In the genomic region with DNA sequence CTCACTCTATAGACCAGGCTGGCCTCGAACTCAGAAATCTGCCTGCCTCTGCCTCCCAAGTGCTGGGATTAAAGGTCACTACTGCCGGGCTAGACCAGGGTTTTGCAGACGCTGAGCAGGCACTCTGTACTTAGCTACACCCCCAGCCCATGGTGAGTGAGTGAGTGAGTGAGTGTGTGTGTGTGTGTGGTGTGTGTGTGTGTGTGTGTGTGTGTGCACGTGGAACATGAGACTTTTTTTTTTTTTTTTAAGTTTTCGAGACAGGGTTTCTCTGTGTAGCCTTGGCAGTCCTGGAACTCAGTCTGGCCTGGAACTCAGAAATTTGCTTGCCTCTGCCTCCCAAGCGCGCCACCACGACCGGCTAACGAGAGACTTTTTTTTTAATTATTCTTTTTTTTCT, we compare ENCODE assay signal across 9 mouse cellular contexts. TPM values are rescaled to one million over a fixed set of nuclear protein-coding genes. Genes with fewer than 3 reads are reported as not detected.
A peak's percentile ranks its signal among the peaks of the same experiment; 100 is the strongest.
DNase-seq lines count a peak whose midpoint lies in the region; ATAC-seq and TF ChIP-seq lines count a peak whose summit lies in the region.
"Had no signal": no experiment of that assay in that cellular context is flagged by ENCODE, and none has a peak within 500 bp of the region (broad histone marks: within the 10 kb centered on the region; RNA-seq: fewer than 3 reads in every experiment).

No protein-coding gene starts in this region.

- peaks cover 47% of the 10 kb centered on the region for H3K4me1 ChIP-seq in heart, embryonic 11.5 days (ENCODE audit: control insufficient read depth, insufficient read depth, low read length)
- H3K4me1 ChIP-seq in spleen, adult 2 months (ENCODE audit: control insufficient read depth, insufficient read depth, insufficient read length) = peaks cover 20% of the 10 kb centered on the region
- peaks cover 60% of the 10 kb centered on the region for H3K4me1 ChIP-seq in limb, embryonic 13.5 days
- H3K4me1 ChIP-seq in stomach, postnatal 0 days (replicated peaks; ENCODE audit: control insufficient read depth, insufficient read depth) = 0 out of 2 replicates have a peak, but pooled peaks cover 3% of the 10 kb centered on the region

- no peak for TF ChIP-seq EP300 in stomach, postnatal 0 days (optimal IDR thresholded peaks at IDR 0.05)

- H3K9me3 ChIP-seq in heart, embryonic 11.5 days (replicated peaks; ENCODE audit: control insufficient read depth, low read length) = no peaks in the 10 kb centered on the region
- H3K9me3 ChIP-seq in limb, embryonic 13.5 days = no peaks in the 10 kb centered on the region
- no peaks in the 10 kb centered on the region for H3K9me3 ChIP-seq in stomach, postnatal 0 days (ENCODE audit: control insufficient read depth, low read length)

- DNase-seq in heart, adult 9 months (ENCODE audit: low spot score in 2 of 2) = no peak
- DNase-seq in spleen, adult 2 months (ENCODE audit: low read depth in 1 of 2, low spot score in 2 of 2) = no peak
- no peak for DNase-seq in spleen, postnatal 10 days (ENCODE audit: low spot score in 2 of 2)
- DNase-seq in stomach, postnatal 0 days (ENCODE audit: low spot score) = no peak
- no peak for DNase-seq in MN1 (ENCODE audit: low spot score)
- DNase-seq in cerebellum, postnatal 10 days = no peak
- DNase-seq: cerebellum, adult 18-20 months had no signal

- H3K9ac ChIP-seq in heart, embryonic 11.5 days (ENCODE audit: low read depth, low read length) = peak overlapping the region; percentile 91
- H3K9ac ChIP-seq in limb, embryonic 13.5 days = peak overlapping the region; percentile 72; the same call in 1 of the 2 replicates
- peak overlapping the region; percentile 71; the same call in 1 of the 2 replicates for H3K9ac ChIP-seq in stomach, postnatal 0 days (ENCODE audit: low read length)

- TF ChIP-seq CTCF in spleen, adult 2 months (IDR thresholded peaks at IDR 0.05; ENCODE audit: extremely low read depth, insufficient read depth, insufficient read length, insufficient replicate concordance) = no peak
- no peak for TF ChIP-seq CTCF in stomach, postnatal 0 days (IDR thresholded peaks at IDR 0.05; ENCODE audit: low read depth)

- 76% methylated on average over 10 of the region's 10 CpGs for WGBS in heart, embryonic 11.5 days (ENCODE audit: insufficient replicate concordance)
- 40% methylated on average over 10 of the region's 10 CpGs for WGBS in spleen, adult 2 months
- WGBS in limb, embryonic 13.5 days = 79% methylated on average over 9 of the region's 10 CpGs
- WGBS in stomach, postnatal 0 days = 63% methylated on average over 10 of the region's 10 CpGs

- H3K4me2 ChIP-seq in heart, embryonic 11.5 days = peak overlapping the region; percentile 96
- peak overlapping the region; percentile 95 for H3K4me2 ChIP-seq in limb, embryonic 13.5 days (replicated peaks)
- H3K4me2 ChIP-seq in stomach, postnatal 0 days (replicated peaks; ENCODE audit: low read depth) = peak overlapping the region; percentile 95; the same call in 1 of the 2 replicates

- H3K27me3 ChIP-seq in heart, embryonic 11.5 days (ENCODE audit: control insufficient read depth, insufficient read depth, low read length) = no peaks in the 10 kb centered on the region
- no peaks in the 10 kb centered on the region for H3K27me3 ChIP-seq in spleen, adult 2 months (ENCODE audit: control insufficient read depth, insufficient read depth, low read length)
- H3K27me3 ChIP-seq in limb, embryonic 13.5 days = no peaks in the 10 kb centered on the region
- no peaks in the 10 kb centered on the region for H3K27me3 ChIP-seq in stomach, postnatal 0 days (ENCODE audit: control insufficient read depth, insufficient read depth, low read length)

- H3K36me3 ChIP-seq in heart, embryonic 11.5 days (ENCODE audit: control insufficient read depth, insufficient read depth, low read length) = no peaks in the 10 kb centered on the region
- H3K36me3 ChIP-seq in spleen, adult 2 months (ENCODE audit: control insufficient read depth, insufficient read depth, low read length) = peaks cover 20% of the 10 kb centered on the region
- peaks cover 18% of the 10 kb centered on the region for H3K36me3 ChIP-seq in limb, embryonic 13.5 days
- H3K36me3 ChIP-seq in stomach, postnatal 0 days (ENCODE audit: control insufficient read depth, insufficient read depth, low read length) = peaks cover 7% of the 10 kb centered on the region; the same call in 1 of the 2 replicates

- peak overlapping the region; percentile 99; the same call in 1 of the 2 replicates for H3K27ac ChIP-seq in heart, embryonic 11.5 days (ENCODE audit: low read depth, low read length)
- H3K27ac ChIP-seq in spleen, adult 2 months (ENCODE audit: insufficient read depth, low read length) = peak overlapping the region; percentile 100
- peak overlapping the region; percentile 97 for H3K27ac ChIP-seq in limb, embryonic 13.5 days
- peak overlapping the region; percentile 100 for H3K27ac ChIP-seq in stomach, postnatal 0 days (replicated peaks)

- H3K4me3 ChIP-seq in heart, embryonic 11.5 days (ENCODE audit: low read depth, low read length) = no peak overlapping the region; the same call in 1 of the 2 replicates
- H3K4me3 ChIP-seq in spleen, adult 2 months (ENCODE audit: extremely low read depth, insufficient read depth, insufficient read length) = no peak overlapping the region
- peak overlapping the region; percentile 77 for H3K4me3 ChIP-seq in limb, embryonic 13.5 days
- H3K4me3 ChIP-seq in stomach, postnatal 0 days (ENCODE audit: low read depth, low read length) = no peak overlapping the region

- no peak for TF ChIP-seq POLR2A in spleen, adult 2 months (IDR thresholded peaks at IDR 0.05; ENCODE audit: low read depth, low read length)

- no peak for ATAC-seq in heart, embryonic 11.5 days (replicated peaks; ENCODE audit: insufficient number of reproducible peaks, low FRiP score, low TSS enrichment)
- no peak for ATAC-seq in limb, embryonic 13.5 days (ENCODE audit: low FRiP score, low read depth)
- no peak for ATAC-seq in stomach, postnatal 0 days (ENCODE audit: low FRiP score, low TSS enrichment)

RNA-seq across cellular contexts. Expression of a gene that starts 2.2 kb away (rescaled TPM):
- 44.6 and 47.8 TPM in 2 replicates for polyA plus RNA-seq in heart, embryonic 11.5 days (2014; fragmentation: Nextera tagmentation; extraction: Ambion mirVana)
- 64.0 and 66.4 TPM in 2 replicates for polyA plus RNA-seq in spleen, adult 2 months (2012; rRNA removed)
- polyA plus RNA-seq in limb, embryonic 13.5 days (2015; fragmentation: Nextera tagmentation; extraction: Ambion mirVana) = 89.5 and 98.3 TPM in 2 replicates
- 13.4 and 15.1 TPM in 2 replicates for polyA plus RNA-seq in stomach, postnatal 0 days (2015; fragmentation: Nextera tagmentation; extraction: Ambion mirVana)

RNA-seq across cellular contexts. Expression of a gene that starts 5.4 kb away (rescaled TPM):
- 10.9 and 11.6 TPM in 2 replicates for polyA plus RNA-seq in heart, embryonic 11.5 days (2014; fragmentation: Nextera tagmentation; extraction: Ambion mirVana)
- 106 and 138 TPM in 2 replicates for polyA plus RNA-seq in spleen, adult 2 months (2012; rRNA removed)
- polyA plus RNA-seq in limb, embryonic 13.5 days (2015; fragmentation: Nextera tagmentation; extraction: Ambion mirVana) = 8.9 and 10.3 TPM in 2 replicates
- polyA plus RNA-seq in stomach, postnatal 0 days (2015; fragmentation: Nextera tagmentation; extraction: Ambion mirVana) = 29.1 and 29.4 TPM in 2 replicates

RNA-seq across cellular contexts. Expression of a gene that starts 17.9 kb away (rescaled TPM):
- 46.4 and 54.3 TPM in 2 replicates for polyA plus RNA-seq in heart, embryonic 11.5 days (2014; fragmentation: Nextera tagmentation; extraction: Ambion mirVana)
- polyA plus RNA-seq in spleen, adult 2 months (2012; rRNA removed) = 26.6 and 31.5 TPM in 2 replicates
- polyA plus RNA-seq in limb, embryonic 13.5 days (2015; fragmentation: Nextera tagmentation; extraction: Ambion mirVana) = 47.9 and 55.0 TPM in 2 replicates
- 27.5 and 28.3 TPM in 2 replicates for polyA plus RNA-seq in stomach, postnatal 0 days (2015; fragmentation: Nextera tagmentation; extraction: Ambion mirVana)

RNA-seq across cellular contexts. Expression of a gene that starts 18.1 kb away (rescaled TPM):
- 70.2 and 81.4 TPM in 2 replicates for polyA plus RNA-seq in heart, embryonic 11.5 days (2014; fragmentation: Nextera tagmentation; extraction: Ambion mirVana)
- 85.1 and 88.6 TPM in 2 replicates for polyA plus RNA-seq in spleen, adult 2 months (2012; rRNA removed)
- polyA plus RNA-seq in limb, embryonic 13.5 days (2015; fragmentation: Nextera tagmentation; extraction: Ambion mirVana) = 77.9 and 89.5 TPM in 2 replicates
- 35.9 and 38.6 TPM in 2 replicates for polyA plus RNA-seq in stomach, postnatal 0 days (2015; fragmentation: Nextera tagmentation; extraction: Ambion mirVana)

RNA-seq across cellular contexts. Expression of a gene that starts 24.2 kb away (rescaled TPM):
- 750 and 792 TPM in 2 replicates for polyA plus RNA-seq in heart, embryonic 11.5 days (2014; fragmentation: Nextera tagmentation; extraction: Ambion mirVana)
- 1,505 and 1,761 TPM in 2 replicates for polyA plus RNA-seq in spleen, adult 2 months (2012; rRNA removed)
- polyA plus RNA-seq in limb, embryonic 13.5 days (2015; fragmentation: Nextera tagmentation; extraction: Ambion mirVana) = 908 and 932 TPM in 2 replicates
- polyA plus RNA-seq in stomach, postnatal 0 days (2015; fragmentation: Nextera tagmentation; extraction: Ambion mirVana) = 880 and 955 TPM in 2 replicates
